Mouse (Mus musculus) hindbrain, postnatal 0 days (tissue): Measurements from ENCODE around the gene Smyd3. TPM values are rescaled to one million over a fixed set of nuclear protein-coding genes. Genes with fewer than 3 reads are reported as not detected.

Experiments
- ATAC-seq: fragments of 200-750 bp; cut with Nextera tagmentation; 2 replicates; pipeline ENCODE4 v1.8.0; 2017; ENCODE audit warnings: mild to moderate bottlenecking, moderate TSS enrichment, moderate library complexity
- DNase-seq: peaks from one replicate; pipeline ENCODE4 v3.0.0-alpha.2; 2015; ENCODE audit warnings: low spot score
- H3K27ac ChIP-seq: fragments of 300-500 bp; sonication (generic); 2 replicates; pipeline ENCODE4 v1.5.1; 2014; ENCODE audit warnings: mild to moderate bottlenecking
- H3K27me3 ChIP-seq: fragments of 300-500 bp; sonication (generic); 2 replicates; pipeline ENCODE4 v1.6.1; 2014; ENCODE audit warnings: low read length, mixed read lengths; ENCODE audit not compliant: insufficient read depth
- H3K36me3 ChIP-seq: fragments of 300-500 bp; sonication (generic); 2 replicates; pipeline ENCODE4 v1.6.1; 2014; ENCODE audit warnings: low read length, mixed read lengths; ENCODE audit not compliant: insufficient read depth
- H3K4me1 ChIP-seq: fragments of 300-500 bp; sonication (generic); 2 replicates; pipeline ENCODE4 v1.6.1; 2014; ENCODE audit warnings: antibody characterized with exemption, low read length, mixed read lengths; ENCODE audit not compliant: insufficient read depth
- H3K4me2 ChIP-seq: fragments of 300-500 bp; sonication (generic); 2 replicates; pipeline ENCODE4 v1.6.1; 2014; ENCODE audit warnings: low read depth, mild to moderate bottlenecking, low read length, moderate library complexity, mixed read lengths
- H3K4me3 ChIP-seq: fragments of 300-500 bp; sonication (generic); 2 replicates; pipeline ENCODE4 v1.5.1; 2014; ENCODE audit warnings: low read length
- H3K9ac ChIP-seq: fragments of 300-500 bp; sonication (generic); replicated peaks from 2 replicates; pipeline ENCODE4 v1.6.1; 2014; ENCODE audit warnings: mild to moderate bottlenecking, low read length, moderate library complexity, mixed read lengths
- H3K9me3 ChIP-seq: fragments of 300-500 bp; sonication (generic); 2 replicates; pipeline ENCODE4 v1.6.1; 2016; ENCODE audit warnings: low read length, mixed read lengths
- CTCF ChIP-seq: IDR thresholded peaks from 2 replicates; pipeline ENCODE4 v1.5.1; 2016; ENCODE audit warnings: antibody characterized with exemption, control low read depth, low read depth
- WGBS: fragments of 180-500 bp; shearing (Covaris S2); extraction: QIAGEN DNeasy Blood & Tissue Kit; methylation state at CpG from one replicate; pipeline ENCODE4 v1.1.7; 2014; 5-methylcytosine and 5-hydroxymethylcytosine counted together
- polyA plus RNA-seq: library from polyadenylated mRNA; unstranded; fragments of >200 nt; fragmentation: Nextera tagmentation; extraction: Ambion mirVana; gene quantifications from 2 replicates; pipeline ENCODE4 v1.2.1, GENCODE M21; 2015
- total RNA-seq: library from RNA; depleted of rRNA; stranded (reverse); fragments of >200 nt; gene quantifications from 2 replicates; pipeline ENCODE4 v1.2.3, GENCODE M21; 2014

Smyd3 gene
- total and polyA plus RNA-seq, 2 experiments from 2014 or later, result 15.4 to 26.1 TPM

GRCm38 (mm10) chr1:178988176-178988575 lies 529.7 kb downstream of the Smyd3 start:
- 75% methylated on average over 1 of the region's 1 CpGs for WGBS
- no peak overlapping the region for H3K4me3 ChIP-seq
- no peak overlapping the region for H3K27ac ChIP-seq

GRCm38 (mm10) chr1:178981641-178982040 lies 536.2 kb downstream of the Smyd3 start:
- H3K4me2 ChIP-seq, result no peak overlapping the region
- H3K9me3 ChIP-seq, result no peaks in the 10 kb centered on the region
- H3K4me3 ChIP-seq, result no peak overlapping the region
- no peak overlapping the region for H3K27ac ChIP-seq
- H3K4me1 ChIP-seq, result no peaks in the 10 kb centered on the region
- DNase-seq, result no peak
- no peaks in the 10 kb centered on the region for H3K36me3 ChIP-seq
- no peaks in the 10 kb centered on the region for H3K27me3 ChIP-seq
- 84% methylated on average over 5 of the region's 5 CpGs for WGBS
- no peak for TF ChIP-seq CTCF
- H3K9ac ChIP-seq, result no peak overlapping the region
- ATAC-seq, result no peak

More at GRCm38 (mm10) chr1:178988176-178988575, 529.7 kb downstream of the Smyd3 start:
- H3K36me3 ChIP-seq, result no peaks in the 10 kb centered on the region
- no peak overlapping the region for H3K9ac ChIP-seq
- H3K4me1 ChIP-seq, result no peaks in the 10 kb centered on the region
- DNase-seq, result no peak
- H3K9me3 ChIP-seq, result no peaks in the 10 kb centered on the region
- no peak for ATAC-seq
- TF ChIP-seq CTCF, result no peak
- no peak overlapping the region for H3K4me2 ChIP-seq
- no peaks in the 10 kb centered on the region for H3K27me3 ChIP-seq

- no peaks in the 10 kb centered on the region for H3K27me3 ChIP-seq
- H3K36me3 ChIP-seq, result no peaks in the 10 kb centered on the region
- 0 out of 2 replicates have a peak, but pooled peaks have one; percentile 6 for TF ChIP-seq CTCF
- no peaks in the 10 kb centered on the region for H3K4me1 ChIP-seq
- DNase-seq (no peak), ATAC-seq (no peak)
- no peak overlapping the region for H3K4me2 ChIP-seq
- no peak overlapping the region for H3K9ac ChIP-seq
- no peak overlapping the region for H3K27ac ChIP-seq
- no peaks in the 10 kb centered on the region for H3K9me3 ChIP-seq
- no peak overlapping the region for H3K4me3 ChIP-seq
Measured at GRCm38 (mm10) chr1:178980185-178980584, 537.7 kb downstream of the Smyd3 start.

- ATAC-seq, result no peak
- 66% methylated on average over 8 of the region's 8 CpGs for WGBS
- H3K9ac ChIP-seq, result no peak overlapping the region
- H3K36me3 ChIP-seq, result no peaks in the 10 kb centered on the region
- H3K27ac ChIP-seq, result no peak overlapping the region
- TF ChIP-seq CTCF, result no peak
- no peak overlapping the region for H3K4me3 ChIP-seq
- no peak overlapping the region for H3K4me2 ChIP-seq
- no peaks in the 10 kb centered on the region for H3K27me3 ChIP-seq
- H3K9me3 ChIP-seq, result no peaks in the 10 kb centered on the region
- no peaks in the 10 kb centered on the region for H3K4me1 ChIP-seq
- no peak for DNase-seq
Measured at GRCm38 (mm10) chr1:178978617-178979245, 539.1 kb downstream of the Smyd3 start.

GRCm38 (mm10) chr1:178972055-178972454 lies 545.8 kb downstream of the Smyd3 start:
- no peaks in the 10 kb centered on the region for H3K36me3 ChIP-seq
- no peaks in the 10 kb centered on the region for H3K4me1 ChIP-seq
- no peak overlapping the region for H3K4me2 ChIP-seq
- H3K27ac ChIP-seq, result no peak overlapping the region
- no peak overlapping the region for H3K9ac ChIP-seq
- DNase-seq (no peak), ATAC-seq (no peak)
- H3K4me3 ChIP-seq, result no peak overlapping the region
- no peak for TF ChIP-seq CTCF
- 86% methylated on average over 10 of the region's 10 CpGs for WGBS
- H3K27me3 ChIP-seq, result no peaks in the 10 kb centered on the region
- H3K9me3 ChIP-seq, result no peaks in the 10 kb centered on the region

GRCm38 (mm10) chr1:178961661-178962060 lies 556.2 kb downstream of the Smyd3 start:
- Histone ChIP-seq H3K4me3 (no peak overlapping the region), H3K9me3 (no peaks in the 10 kb centered on the region), H3K4me2 (no peak overlapping the region), H3K27me3 (no peaks in the 10 kb centered on the region), H3K9ac (no peak overlapping the region), H3K27ac (no peak overlapping the region), H3K4me1 (no peaks in the 10 kb centered on the region), H3K36me3 (no peaks in the 10 kb centered on the region)
- no peak for DNase-seq
- no peak for TF ChIP-seq CTCF
- ATAC-seq, result no peak; the same call in 1 of the 2 replicates
- WGBS, result 88% methylated on average over 9 of the region's 9 CpGs

GRCm38 (mm10) chr1:178960015-178960559 lies 557.8 kb downstream of the Smyd3 start:
- no peak overlapping the region for H3K27ac ChIP-seq
- H3K27me3 ChIP-seq, result no peaks in the 10 kb centered on the region
- peak; percentile 91 for TF ChIP-seq CTCF
- no peaks in the 10 kb centered on the region for H3K4me1 ChIP-seq
- WGBS, result 51% methylated on average over 7 of the region's 7 CpGs
- H3K4me2 ChIP-seq, result no peak overlapping the region
- H3K36me3 ChIP-seq, result no peaks in the 10 kb centered on the region
- H3K9me3 ChIP-seq, result no peaks in the 10 kb centered on the region
- H3K9ac ChIP-seq, result no peak overlapping the region
- peak; percentile 95 for DNase-seq
- peak; percentile 75 for ATAC-seq
- no peak overlapping the region for H3K4me3 ChIP-seq
